Mouse (Mus musculus) CH12.LX (cell line): ENCODE results near the gene Mta2.

Source experiments
- CTCF ChIP-seq, 2 experiments: IDR thresholded peaks in 1 of 2; conservative IDR thresholded peaks in 1 of 2; 2 replicates each; pipeline ENCODE4 v1.5.1; 2011 to 2012; ENCODE audit warnings: low read depth in 2 of 2, low read length in 2 of 2, improper control_type of control experiment in 1 of 2, inconsistent platforms in 1 of 2, mild to moderate bottlenecking in 1 of 2, moderate library complexity in 1 of 2
- ETS1 ChIP-seq: conservative IDR thresholded peaks from 2 replicates; pipeline ENCODE4 v1.6.1; 2012; ENCODE audit warnings: low read depth, mild to moderate bottlenecking, inconsistent platforms, low read length, improper control_type of control experiment, moderate library complexity
- POLR2A ChIP-seq: IDR thresholded peaks from 2 replicates; pipeline ENCODE4 v1.6.1; 2011; ENCODE audit warnings: low read depth, mild to moderate bottlenecking, improper control_type of control experiment, low read length
- SIN3A ChIP-seq: IDR thresholded peaks from 2 replicates; pipeline ENCODE4 v1.6.1; 2012; ENCODE audit warnings: low read length, improper control_type of control experiment, inconsistent platforms
- TBP ChIP-seq: conservative IDR thresholded peaks from 2 replicates; pipeline ENCODE4 v1.6.1; 2011; ENCODE audit warnings: low read depth, low read length, improper control_type of control experiment
- UBTF ChIP-seq: IDR thresholded peaks from 2 replicates; pipeline ENCODE4 v1.6.1; 2012; ENCODE audit warnings: low read depth, mild to moderate bottlenecking, inconsistent platforms, low read length, improper control_type of control experiment, moderate library complexity
- ZC3H11A ChIP-seq: IDR thresholded peaks from 2 replicates; pipeline ENCODE4 v1.6.1; 2012; ENCODE audit warnings: low read depth, mild to moderate bottlenecking, inconsistent platforms, low read length, improper control_type of control experiment

DNA sequence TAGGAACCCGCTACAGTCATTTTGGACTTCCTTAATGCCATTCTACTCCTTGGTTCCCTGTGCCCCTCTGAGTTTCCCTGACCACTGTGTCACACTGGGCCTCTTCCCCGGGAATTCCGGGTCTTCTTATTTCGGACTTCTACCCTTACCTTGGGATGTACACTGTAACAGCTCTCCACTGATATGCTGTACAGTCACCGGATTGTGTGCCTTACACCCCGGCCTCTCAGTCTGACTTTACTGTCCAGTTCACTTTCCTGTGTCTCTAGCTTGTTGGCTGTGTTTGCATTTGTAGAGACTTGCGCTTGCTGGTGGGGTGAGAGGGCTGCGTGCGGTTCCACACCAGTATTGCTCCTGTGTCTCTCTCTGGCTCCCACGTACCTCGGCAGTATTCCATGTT, 11.6 kb upstream of the Mta2 start:
- TF ChIP-seq UBTF (no peak), POLR2A (no peak), CTCF (conservative IDR thresholded peaks at IDR 0.05 in 1 of 2, IDR thresholded peaks at IDR 0.05 in 1 of 2; ENCODE audit: low read depth in 2 of 2, low read length in 2 of 2) (no peak), SIN3A (no peak), TBP (no peak), ETS1 (no peak), ZC3H11A (no peak)
